Mouse (Mus musculus): Measurements from ENCODE around the gene Ttc25. TPM values are rescaled to one million over a fixed set of nuclear protein-coding genes. Genes with fewer than 3 reads are reported as not detected.
"Not testable (repeated sequence)": the region's sequence is repeated elsewhere in the genome, so short reads cannot be mapped to it uniquely, and the experiment has no call there.

Ttc25 gene
- polyA plus RNA-seq, 1 experiment from 2014 or later: 0.45 TPM

DNA sequence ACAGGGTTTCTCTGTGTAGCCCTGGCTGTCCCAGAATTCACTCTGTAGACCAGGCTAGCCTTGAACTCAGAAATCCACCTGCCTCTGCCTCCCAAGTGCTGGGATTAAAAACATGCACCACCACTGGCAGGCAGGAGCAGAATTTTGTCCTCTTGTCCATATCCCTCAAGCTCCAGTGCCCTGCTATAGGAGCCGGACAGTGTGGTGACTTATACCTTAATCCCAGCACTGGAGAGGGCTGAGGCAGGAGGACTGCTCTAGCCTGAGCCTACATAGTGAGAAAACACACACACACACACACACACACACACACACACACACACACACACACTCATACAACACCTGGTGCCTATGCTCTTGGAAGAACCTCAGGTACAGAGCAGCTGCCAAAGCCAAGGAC is 37.0 kb downstream of the Ttc25 start:
- H3K4me1 ChIP-seq (ENCODE audit: control insufficient read depth, insufficient read depth, low read length); ATAC-seq; H3K9ac ChIP-seq (ENCODE audit: low read depth, low read length); H3K4me3 ChIP-seq (ENCODE audit: low read length); H3K27ac ChIP-seq (ENCODE audit: low read length); H3K27me3 ChIP-seq (replicated peaks; ENCODE audit: control insufficient read depth, insufficient read depth, low read length); H3K4me2 ChIP-seq (ENCODE audit: low read depth, low read length); H3K9me3 ChIP-seq (ENCODE audit: control insufficient read depth, low read length): not testable (repeated sequence)
- WGBS: 86% methylated on average over 1 of the region's 1 CpGs
- peaks cover 16% of the 10 kb centered on the region for H3K36me3 ChIP-seq (ENCODE audit: control insufficient read depth, insufficient read depth, low read length)

DNA sequence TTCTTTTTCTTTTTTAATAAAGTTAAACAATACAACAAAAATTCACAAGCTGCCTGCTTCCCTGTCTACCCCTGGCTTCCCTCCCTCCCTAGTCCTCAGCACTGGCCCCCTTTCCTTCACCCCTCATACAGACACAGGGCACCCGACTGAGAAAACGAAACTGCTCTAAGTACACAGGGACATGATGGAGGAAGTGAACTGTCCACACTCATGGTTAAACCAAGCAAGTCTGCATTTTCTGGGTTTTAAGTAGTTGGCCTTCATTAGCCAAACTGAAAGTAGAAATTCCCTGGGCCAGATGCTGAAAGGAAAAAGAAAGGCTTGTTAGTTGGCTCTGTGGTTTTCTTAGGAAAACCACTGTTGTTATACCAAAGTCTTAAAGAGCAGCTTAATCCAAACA is 37.4 kb downstream of the Ttc25 start:
- Histone ChIP-seq H3K27me3 (replicated peaks; ENCODE audit: control insufficient read depth, insufficient read depth, low read length) (no peaks in the 10 kb centered on the region), H3K27ac (ENCODE audit: low read length) (no peak overlapping the region), H3K4me3 (ENCODE audit: low read length) (no peak overlapping the region), H3K4me1 (ENCODE audit: control insufficient read depth, insufficient read depth, low read length) (no peaks in the 10 kb centered on the region), H3K36me3 (ENCODE audit: control insufficient read depth, insufficient read depth, low read length) (peaks cover 16% of the 10 kb centered on the region), H3K4me2 (ENCODE audit: low read depth, low read length) (no peak overlapping the region), H3K9ac (ENCODE audit: low read depth, low read length) (no peak overlapping the region), H3K9me3 (ENCODE audit: control insufficient read depth, low read length) (no peaks in the 10 kb centered on the region)
- no peak for ATAC-seq
- 91% methylated on average over 2 of the region's 2 CpGs for WGBS

DNA sequence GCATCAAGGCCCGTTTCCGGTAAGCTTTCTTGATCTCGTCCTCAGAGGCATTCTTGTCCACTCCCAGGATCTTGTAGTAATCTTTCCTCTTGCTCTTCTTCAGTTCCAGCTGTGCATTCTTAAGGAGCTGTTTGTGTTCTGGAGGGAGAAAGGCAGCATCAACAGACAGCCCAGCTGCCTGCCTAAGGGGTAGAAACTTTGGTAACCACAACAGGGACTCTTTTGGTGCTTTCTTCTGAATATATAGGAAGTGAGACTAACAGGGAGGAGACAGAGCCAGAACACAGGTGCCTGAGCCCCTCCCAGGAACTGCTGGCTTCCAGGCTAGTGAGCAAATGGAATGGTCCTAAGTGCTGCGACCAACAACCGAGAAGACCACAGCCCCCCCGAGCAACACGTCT is 39.2 kb downstream of the Ttc25 start:
- H3K4me3 ChIP-seq (ENCODE audit: low read length): no peak overlapping the region
- H3K27me3 ChIP-seq (replicated peaks; ENCODE audit: control insufficient read depth, insufficient read depth, low read length): no peaks in the 10 kb centered on the region
- peaks cover 23% of the 10 kb centered on the region for H3K36me3 ChIP-seq (ENCODE audit: control insufficient read depth, insufficient read depth, low read length)
- ATAC-seq: no peak
- H3K4me2 ChIP-seq (ENCODE audit: low read depth, low read length): no peak overlapping the region
- H3K27ac ChIP-seq (ENCODE audit: low read length): no peak overlapping the region
- H3K9me3 ChIP-seq (ENCODE audit: control insufficient read depth, low read length): no peaks in the 10 kb centered on the region
- no peaks in the 10 kb centered on the region for H3K4me1 ChIP-seq (ENCODE audit: control insufficient read depth, insufficient read depth, low read length)
- WGBS: 89% methylated on average over 7 of the region's 7 CpGs
- no peak overlapping the region for H3K9ac ChIP-seq (ENCODE audit: low read depth, low read length)

DNA sequence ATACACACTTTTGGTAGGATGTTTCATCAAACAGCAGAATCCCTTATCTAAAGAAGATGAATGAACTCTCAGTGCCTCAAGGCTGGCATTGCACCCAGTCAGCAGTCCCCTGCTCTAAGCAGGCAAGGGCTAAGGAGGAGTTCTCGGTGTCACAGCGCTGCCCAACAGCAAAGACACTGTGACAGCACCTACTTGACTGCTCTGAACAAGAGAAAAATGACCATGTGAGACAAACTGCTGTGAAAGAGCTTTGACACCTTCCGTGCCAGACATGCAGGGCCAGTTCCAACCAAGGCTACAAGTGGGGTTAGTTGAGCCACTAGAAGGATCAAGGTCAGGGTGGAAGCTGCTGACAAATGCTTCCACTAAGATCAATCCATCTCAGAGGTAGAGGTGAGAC is 39.7 kb downstream of the Ttc25 start:
- Histone ChIP-seq H3K27ac (ENCODE audit: low read length) (no peak overlapping the region), H3K4me2 (ENCODE audit: low read depth, low read length) (no peak overlapping the region), H3K4me1 (ENCODE audit: control insufficient read depth, insufficient read depth, low read length) (no peaks in the 10 kb centered on the region), H3K27me3 (replicated peaks; ENCODE audit: control insufficient read depth, insufficient read depth, low read length) (no peaks in the 10 kb centered on the region), H3K9ac (ENCODE audit: low read depth, low read length) (no peak overlapping the region), H3K9me3 (ENCODE audit: control insufficient read depth, low read length) (no peaks in the 10 kb centered on the region), H3K36me3 (ENCODE audit: control insufficient read depth, insufficient read depth, low read length) (peaks cover 28% of the 10 kb centered on the region), H3K4me3 (ENCODE audit: low read length) (no peak overlapping the region)
- no peak for ATAC-seq
- 94% methylated on average over 3 of the region's 3 CpGs for WGBS

DNA sequence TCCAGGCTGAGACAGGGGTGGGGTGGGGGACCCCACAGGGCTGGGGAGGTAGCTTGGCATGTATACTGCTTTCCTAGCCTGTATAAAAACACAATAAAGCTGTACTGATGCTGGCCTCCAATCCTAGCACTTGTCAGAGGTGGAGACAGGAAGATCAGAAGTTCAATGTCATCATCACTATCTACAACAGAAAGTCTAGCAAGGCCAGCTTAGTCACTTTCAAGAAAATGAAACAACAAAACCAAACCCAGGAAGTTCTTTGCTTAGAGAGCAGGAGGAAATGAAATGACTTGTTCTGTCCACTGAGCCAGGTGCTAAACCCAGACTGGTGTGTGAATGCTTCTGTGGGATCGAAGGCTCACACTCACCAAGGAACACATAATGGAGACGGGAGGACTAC is 43.1 kb downstream of the Ttc25 start:
- H3K27ac ChIP-seq (ENCODE audit: low read length): no peak overlapping the region
- peaks cover 35% of the 10 kb centered on the region for H3K36me3 ChIP-seq (ENCODE audit: control insufficient read depth, insufficient read depth, low read length)
- no peak overlapping the region for H3K4me3 ChIP-seq (ENCODE audit: low read length)
- H3K4me1 ChIP-seq (ENCODE audit: control insufficient read depth, insufficient read depth, low read length): no peaks in the 10 kb centered on the region
- no peak for ATAC-seq
- WGBS: 100% methylated on average over 2 of the region's 2 CpGs
- H3K4me2 ChIP-seq (ENCODE audit: low read depth, low read length): no peak overlapping the region
- no peaks in the 10 kb centered on the region for H3K9me3 ChIP-seq (ENCODE audit: control insufficient read depth, low read length)
- no peak overlapping the region for H3K9ac ChIP-seq (ENCODE audit: low read depth, low read length)
- H3K27me3 ChIP-seq (replicated peaks; ENCODE audit: control insufficient read depth, insufficient read depth, low read length): no peaks in the 10 kb centered on the region

DNA sequence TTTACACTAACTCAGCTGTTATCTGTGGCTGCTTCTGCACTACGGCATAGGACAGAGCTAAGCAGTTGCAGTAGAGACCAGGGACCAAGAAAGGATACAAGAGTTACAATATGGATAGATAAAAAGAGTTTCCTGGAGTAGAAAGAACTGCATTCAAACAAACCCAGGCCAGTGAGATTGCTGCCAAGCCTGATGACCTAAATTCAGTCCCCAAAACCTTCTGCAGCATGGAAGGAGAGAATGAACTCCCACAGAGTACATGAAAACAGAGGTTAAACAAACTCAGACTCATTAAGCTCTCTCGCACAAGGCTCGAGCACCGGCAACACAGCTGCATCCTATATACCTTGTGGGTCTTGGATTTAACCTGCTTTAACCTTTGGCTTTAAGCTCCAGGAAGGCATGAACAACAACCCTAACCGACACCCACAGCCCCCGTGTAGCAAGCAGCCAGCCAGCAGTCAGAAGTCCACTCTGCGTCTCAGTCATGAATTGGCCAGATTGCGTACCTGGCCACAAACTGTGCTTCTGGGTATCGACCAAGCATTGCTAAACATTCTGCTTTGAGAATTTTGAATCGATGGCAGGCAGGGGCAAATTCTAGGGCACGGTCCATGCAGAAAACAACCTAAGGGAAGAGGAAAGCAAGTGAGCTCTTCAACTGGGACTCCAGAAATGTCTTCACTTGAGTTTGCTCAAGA is 47.1 kb downstream of the Ttc25 start:
- Histone ChIP-seq H3K4me2 (ENCODE audit: low read depth, low read length) (no peak overlapping the region), H3K27ac (ENCODE audit: low read length) (no peak overlapping the region), H3K4me1 (ENCODE audit: control insufficient read depth, insufficient read depth, low read length) (no peaks in the 10 kb centered on the region), H3K9me3 (ENCODE audit: control insufficient read depth, low read length) (no peaks in the 10 kb centered on the region), H3K9ac (ENCODE audit: low read depth, low read length) (no peak overlapping the region), H3K4me3 (ENCODE audit: low read length) (no peak overlapping the region), H3K36me3 (ENCODE audit: control insufficient read depth, insufficient read depth, low read length) (peaks cover 22% of the 10 kb centered on the region), H3K27me3 (replicated peaks; ENCODE audit: control insufficient read depth, insufficient read depth, low read length) (no peaks in the 10 kb centered on the region)
- ATAC-seq: no peak
- WGBS: 94% methylated on average over 11 of the region's 11 CpGs

DNA sequence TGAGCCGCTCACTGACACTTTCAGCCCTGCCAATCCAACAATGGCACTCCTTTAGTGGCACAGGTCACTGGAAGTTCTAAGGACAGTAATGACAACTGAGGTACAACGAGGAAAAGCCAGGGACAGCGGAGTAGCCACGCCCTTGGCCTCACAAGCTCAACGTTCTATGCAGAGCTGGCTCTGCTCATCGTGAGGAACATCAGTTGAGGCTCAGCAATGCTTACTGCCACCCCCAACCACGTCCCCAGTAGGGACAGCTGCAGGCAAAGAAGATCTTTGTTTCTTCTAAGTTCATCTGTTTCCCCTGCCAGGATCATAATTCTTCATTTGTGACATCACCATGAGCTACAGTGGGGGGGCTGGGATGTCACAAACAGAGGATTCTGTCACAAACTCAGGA is 49.2 kb downstream of the Ttc25 start:
- H3K4me2 ChIP-seq (ENCODE audit: low read depth, low read length): no peak overlapping the region
- peaks cover 20% of the 10 kb centered on the region for H3K36me3 ChIP-seq (ENCODE audit: control insufficient read depth, insufficient read depth, low read length)
- no peak overlapping the region for H3K27ac ChIP-seq (ENCODE audit: low read length)
- H3K4me1 ChIP-seq (ENCODE audit: control insufficient read depth, insufficient read depth, low read length): no peaks in the 10 kb centered on the region
- 77% methylated on average over 7 of the region's 7 CpGs for WGBS
- H3K4me3 ChIP-seq (ENCODE audit: low read length): no peak overlapping the region
- no peaks in the 10 kb centered on the region for H3K27me3 ChIP-seq (replicated peaks; ENCODE audit: control insufficient read depth, insufficient read depth, low read length)
- H3K9me3 ChIP-seq (ENCODE audit: control insufficient read depth, low read length): no peaks in the 10 kb centered on the region
- no peak for ATAC-seq
- H3K9ac ChIP-seq (ENCODE audit: low read depth, low read length): no peak overlapping the region

DNA sequence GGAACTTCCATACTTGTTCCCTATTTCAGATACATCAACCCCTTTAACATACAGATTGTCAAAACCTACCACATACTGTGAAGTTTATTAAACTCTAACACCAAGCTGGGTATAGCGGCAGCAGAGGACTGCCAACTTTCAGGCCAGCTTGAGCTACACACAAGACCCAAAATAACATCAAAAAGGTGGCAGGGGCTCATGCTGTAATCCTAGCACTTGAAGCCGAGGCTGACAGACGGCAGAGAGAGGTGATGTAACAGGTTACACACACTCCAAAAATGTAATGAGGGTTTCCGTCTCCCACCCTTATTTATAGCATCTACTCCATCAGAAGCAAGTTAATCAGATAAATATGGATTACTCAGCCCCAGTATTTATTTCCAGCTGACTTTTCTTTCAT is 50.1 kb downstream of the Ttc25 start:
- no peak overlapping the region for H3K4me3 ChIP-seq (ENCODE audit: low read length)
- peaks cover 14% of the 10 kb centered on the region for H3K36me3 ChIP-seq (ENCODE audit: control insufficient read depth, insufficient read depth, low read length)
- ATAC-seq: no peak
- H3K27me3 ChIP-seq (replicated peaks; ENCODE audit: control insufficient read depth, insufficient read depth, low read length): no peaks in the 10 kb centered on the region
- H3K9me3 ChIP-seq (ENCODE audit: control insufficient read depth, low read length): no peaks in the 10 kb centered on the region
- no peak overlapping the region for H3K27ac ChIP-seq (ENCODE audit: low read length)
- no peaks in the 10 kb centered on the region for H3K4me1 ChIP-seq (ENCODE audit: control insufficient read depth, insufficient read depth, low read length)
- 83% methylated on average over 4 of the region's 4 CpGs for WGBS
- no peak overlapping the region for H3K9ac ChIP-seq (ENCODE audit: low read depth, low read length)
- H3K4me2 ChIP-seq (ENCODE audit: low read depth, low read length): no peak overlapping the region

DNA sequence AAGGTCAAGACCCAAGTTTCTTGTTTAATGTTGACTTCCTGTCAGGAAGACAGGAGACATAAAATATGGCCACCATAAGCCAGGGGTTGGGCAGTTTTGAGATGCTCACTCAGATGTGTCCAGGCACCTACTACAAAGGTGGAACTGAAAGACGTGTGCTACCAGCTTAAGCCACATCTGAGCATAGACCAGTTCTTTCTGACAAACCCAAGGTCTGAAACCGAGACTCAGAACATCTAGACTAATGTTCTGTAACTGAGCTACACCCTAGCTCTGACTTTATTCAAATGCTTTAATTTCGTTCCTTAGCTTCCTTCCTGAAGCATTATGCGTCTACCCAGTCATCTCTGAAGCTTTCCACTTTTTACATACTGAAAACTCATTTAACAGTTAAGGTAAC is 52.7 kb downstream of the Ttc25 start:
- 72% methylated on average over 4 of the region's 4 CpGs for WGBS
- Histone ChIP-seq H3K9ac (ENCODE audit: low read depth, low read length) (no peak overlapping the region), H3K4me2 (ENCODE audit: low read depth, low read length) (no peak overlapping the region), H3K4me1 (ENCODE audit: control insufficient read depth, insufficient read depth, low read length) (no peaks in the 10 kb centered on the region), H3K9me3 (ENCODE audit: control insufficient read depth, low read length) (no peaks in the 10 kb centered on the region), H3K27ac (ENCODE audit: low read length) (no peak overlapping the region), H3K4me3 (ENCODE audit: low read length) (no peak overlapping the region), H3K36me3 (ENCODE audit: control insufficient read depth, insufficient read depth, low read length) (peaks cover 5% of the 10 kb centered on the region), H3K27me3 (replicated peaks; ENCODE audit: control insufficient read depth, insufficient read depth, low read length) (no peaks in the 10 kb centered on the region)
- ATAC-seq: no peak

DNA sequence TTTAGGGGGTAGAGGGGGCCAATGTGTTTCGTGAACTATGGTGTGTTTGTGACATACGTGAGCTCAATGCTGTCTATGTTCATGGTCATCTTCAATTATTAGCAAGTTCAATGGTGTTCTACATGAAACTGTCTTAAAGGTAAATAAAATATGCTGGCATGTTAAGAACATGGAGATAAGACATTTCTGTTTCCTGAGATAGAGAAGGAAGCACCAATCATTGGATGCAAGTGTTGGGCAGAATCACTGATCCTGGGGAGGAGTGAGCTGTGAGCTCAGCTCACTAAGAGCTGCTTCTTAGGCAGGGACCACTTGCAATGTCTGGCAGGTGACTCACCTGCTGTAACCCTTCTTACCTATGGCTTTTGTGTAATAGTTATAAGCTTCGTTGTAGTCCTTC is 56.0 kb downstream of the Ttc25 start:
- WGBS: 91% methylated on average over 3 of the region's 3 CpGs
- peaks cover 8% of the 10 kb centered on the region; the same call in 1 of the 2 replicates for H3K4me1 ChIP-seq (ENCODE audit: control insufficient read depth, insufficient read depth, low read length)
- H3K27ac ChIP-seq (ENCODE audit: low read length): no peak overlapping the region
- no peaks in the 10 kb centered on the region for H3K27me3 ChIP-seq (replicated peaks; ENCODE audit: control insufficient read depth, insufficient read depth, low read length)
- H3K36me3 ChIP-seq (ENCODE audit: control insufficient read depth, insufficient read depth, low read length): peaks cover 5% of the 10 kb centered on the region
- no peak overlapping the region for H3K9ac ChIP-seq (ENCODE audit: low read depth, low read length)
- H3K9me3 ChIP-seq (ENCODE audit: control insufficient read depth, low read length): no peaks in the 10 kb centered on the region
- no peak overlapping the region for H3K4me3 ChIP-seq (ENCODE audit: low read length)
- H3K4me2 ChIP-seq (ENCODE audit: low read depth, low read length): no peak overlapping the region
- ATAC-seq: no peak

Measured in intestine, embryonic 16.5 days (tissue).